Mouse (Mus musculus) urinary bladder, adult 2 months (tissue): ENCODE measurements around the gene Dtnb. TPM values are rescaled to one million over a fixed set of nuclear protein-coding genes. Genes with fewer than 3 reads are reported as not detected.
"Not testable (repeated sequence)": the region's sequence is repeated elsewhere in the genome, so short reads cannot be mapped to it uniquely, and the experiment has no call there.

Experiments used
- DNase-seq: peaks from one replicate; pipeline ENCODE4 v3.0.0; 2022; ENCODE audit warnings: low spot score
- polyA plus RNA-seq: library from polyadenylated mRNA; depleted of rRNA; stranded (reverse); fragments of >200 nt; gene quantifications from 2 replicates; pipeline ENCODE4 v1.2.3, GENCODE M21; 2012; rRNA removed

Dtnb gene
- 21.2 and 24.9 TPM in 2 replicates for polyA plus RNA-seq

DNA sequence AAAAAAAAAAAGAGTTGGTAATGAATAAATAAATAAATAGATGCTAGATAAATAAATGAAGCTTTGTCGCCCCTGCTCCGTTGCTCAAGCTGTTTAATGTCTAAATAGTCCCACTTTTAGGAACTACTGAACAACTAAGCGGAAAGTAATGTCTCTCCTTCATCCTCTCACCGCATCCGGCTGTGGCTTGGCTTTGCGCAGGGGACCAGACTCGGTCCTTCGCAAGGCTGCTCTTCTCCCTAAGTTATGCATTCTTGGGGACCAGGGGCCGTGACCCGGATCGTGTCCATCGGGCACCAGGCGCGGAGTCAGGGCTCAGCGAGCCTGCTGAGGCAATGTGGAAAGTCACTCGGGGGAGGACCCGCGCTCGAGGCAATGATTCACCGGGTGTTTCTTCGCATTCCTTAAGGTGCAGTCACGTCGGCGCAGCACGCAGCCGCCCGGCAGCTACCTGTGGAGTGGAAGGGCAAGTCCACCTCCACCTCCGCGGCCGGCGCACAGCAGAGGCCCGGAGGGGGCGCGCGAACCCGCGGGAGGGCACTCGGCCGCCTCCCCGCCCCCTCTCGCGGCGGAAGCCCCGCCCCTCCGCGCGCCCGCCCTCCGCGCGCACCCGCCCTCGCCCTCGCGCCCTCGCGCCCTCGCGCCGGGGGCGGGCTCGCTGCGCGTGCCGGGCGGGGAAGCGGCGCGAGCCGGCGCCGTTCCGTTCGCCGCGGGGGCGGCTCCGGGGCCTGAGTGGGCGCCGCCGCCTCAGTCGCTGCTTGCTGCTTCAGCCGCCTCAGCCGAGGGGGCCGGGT is at the start of gene Dtnb:
TSS of gene Dtnb (plus strand) at position 595 of the 794 bp plus-strand sequence.
- no peak for DNase-seq

DNA sequence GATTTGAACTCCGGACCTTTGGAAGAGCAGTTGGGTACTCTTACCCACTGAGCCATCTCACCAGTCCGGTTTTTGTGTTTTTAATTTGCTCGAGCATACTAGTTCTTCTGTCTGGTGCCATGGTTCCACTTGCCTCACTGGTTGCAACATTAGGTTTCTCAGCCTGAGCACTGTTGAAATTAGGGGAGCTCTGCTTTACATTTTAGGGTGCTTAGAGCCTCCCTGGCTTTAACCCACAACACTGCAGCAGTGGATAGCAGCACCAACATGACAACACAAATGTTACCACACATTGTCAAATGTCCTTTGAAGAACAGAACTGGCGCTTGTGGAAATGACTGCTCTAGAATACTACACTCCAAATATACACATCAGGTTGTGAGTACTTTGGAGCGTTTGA is 46.6 kb upstream of the Dtnb start:
- DNase-seq = no peak

DNA sequence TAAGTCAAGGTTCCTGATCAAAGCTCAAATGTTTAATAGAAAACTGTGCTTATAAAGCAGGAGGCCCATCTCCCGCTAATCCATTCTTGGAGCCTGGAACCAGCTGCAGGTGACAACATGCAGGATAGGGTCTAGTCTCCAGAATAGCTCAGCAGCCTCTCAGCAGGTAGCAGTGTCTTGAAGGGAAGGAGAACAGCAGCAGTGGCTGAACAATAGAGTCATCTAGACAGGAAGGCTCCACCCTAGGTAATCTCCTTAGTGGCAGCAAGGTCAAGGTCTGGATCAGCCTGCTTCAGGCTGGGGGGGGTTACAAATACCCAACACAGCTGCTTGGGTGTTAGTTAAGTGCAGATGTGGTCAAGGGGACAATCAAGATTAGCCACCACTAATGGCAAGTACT is 36.7 kb upstream of the Dtnb start:
- not testable (repeated sequence) for DNase-seq

DNA sequence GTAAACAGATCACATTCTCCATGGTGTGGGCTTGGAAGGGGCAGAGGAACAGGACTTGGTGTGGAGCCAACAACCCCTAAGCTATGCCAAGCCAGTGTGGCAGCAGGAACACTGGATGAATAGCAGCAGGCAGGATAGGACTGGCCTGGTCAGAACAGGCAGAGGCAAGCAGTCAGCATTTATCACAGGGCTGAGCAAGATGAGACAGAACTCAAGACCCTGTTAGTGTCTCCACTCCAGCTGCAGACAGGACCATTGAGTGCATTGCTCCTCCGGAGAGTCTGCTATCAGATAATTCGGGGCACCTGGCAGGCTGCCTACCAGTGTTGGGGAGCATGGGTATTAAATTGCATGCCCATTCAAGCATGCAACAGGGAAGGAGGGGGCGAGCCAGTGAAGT is 34.6 kb upstream of the Dtnb start:
- peak; percentile 32 for DNase-seq

DNA sequence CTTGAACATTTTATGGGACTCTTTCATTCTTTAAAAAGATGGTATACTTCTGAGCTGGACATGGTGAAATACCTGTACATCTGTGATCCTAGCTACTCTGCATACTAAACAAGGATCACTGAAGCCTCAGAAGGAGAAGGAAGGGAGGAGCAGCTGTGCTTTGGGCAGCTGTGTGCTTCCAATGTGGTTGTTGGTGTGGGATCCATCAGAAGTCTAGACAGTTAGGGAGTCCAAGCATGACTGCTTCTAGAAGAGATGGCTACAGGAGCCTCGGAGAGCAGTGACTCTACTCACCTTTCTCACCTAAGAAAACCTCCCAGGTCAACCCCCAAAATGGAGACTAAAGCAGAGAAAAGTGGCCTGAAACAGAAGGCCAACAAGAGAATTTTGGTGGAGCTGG is 34.1 kb upstream of the Dtnb start:
- no peak for DNase-seq

DNA sequence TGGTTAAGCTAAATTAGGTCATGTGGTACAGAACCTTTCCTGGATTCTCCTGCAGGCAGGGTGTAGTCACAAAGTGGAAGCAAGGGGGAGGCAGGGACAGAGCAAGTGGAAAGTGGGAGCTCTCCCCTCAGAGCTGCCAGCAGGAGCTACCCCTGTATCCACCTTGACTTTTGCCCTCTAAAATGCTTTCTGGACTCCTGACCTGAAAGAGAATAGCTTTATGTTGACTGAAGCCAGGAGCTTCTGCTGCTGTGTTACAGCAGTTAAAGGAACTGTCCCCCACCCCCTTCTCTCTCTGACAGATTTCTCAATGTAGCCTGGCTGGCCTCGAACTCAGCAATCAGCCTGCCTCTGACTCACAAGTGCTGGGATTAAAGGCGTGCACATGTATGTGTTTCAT is 32.6 kb upstream of the Dtnb start:
- no peak for DNase-seq

DNA sequence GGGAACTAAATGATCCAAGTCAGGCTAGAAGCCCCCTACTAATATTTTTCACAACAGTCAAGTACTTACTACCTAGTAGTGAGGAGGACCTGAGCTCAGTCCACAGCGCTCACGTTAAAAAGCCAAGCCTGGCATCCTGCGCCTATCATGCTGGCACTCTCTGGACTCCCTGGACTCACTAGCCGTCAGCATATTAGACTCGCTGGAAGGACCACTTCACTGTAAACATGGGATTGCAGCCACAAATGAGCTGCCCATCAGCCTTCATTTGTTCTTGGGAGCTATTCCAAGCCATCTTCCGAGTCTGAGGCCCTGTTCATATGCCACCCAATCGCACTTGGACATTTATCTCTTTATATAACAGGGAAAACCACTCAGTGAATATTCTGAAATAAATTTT is 31.3 kb upstream of the Dtnb start:
- DNase-seq = no peak

DNA sequence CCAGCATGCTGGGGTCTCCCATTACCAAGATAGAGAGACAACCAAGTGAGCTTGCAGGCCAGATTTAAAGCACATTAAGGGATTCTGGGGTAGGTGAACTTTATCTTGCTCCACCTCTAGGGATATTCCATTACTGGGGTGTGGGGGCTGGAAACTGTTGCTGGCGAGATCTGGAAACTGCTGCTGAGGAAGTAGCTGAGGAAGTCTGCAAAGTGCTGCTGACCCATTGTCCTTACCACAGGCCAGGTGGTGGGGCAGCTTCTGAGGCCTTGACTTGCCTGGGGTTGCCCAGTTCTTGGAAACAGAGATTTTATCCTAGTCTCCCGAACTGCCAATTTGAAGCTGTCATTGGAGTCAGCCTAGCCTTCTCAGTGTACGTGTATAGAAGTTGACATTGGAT is 26.7 kb upstream of the Dtnb start:
- DNase-seq = no peak

DNA sequence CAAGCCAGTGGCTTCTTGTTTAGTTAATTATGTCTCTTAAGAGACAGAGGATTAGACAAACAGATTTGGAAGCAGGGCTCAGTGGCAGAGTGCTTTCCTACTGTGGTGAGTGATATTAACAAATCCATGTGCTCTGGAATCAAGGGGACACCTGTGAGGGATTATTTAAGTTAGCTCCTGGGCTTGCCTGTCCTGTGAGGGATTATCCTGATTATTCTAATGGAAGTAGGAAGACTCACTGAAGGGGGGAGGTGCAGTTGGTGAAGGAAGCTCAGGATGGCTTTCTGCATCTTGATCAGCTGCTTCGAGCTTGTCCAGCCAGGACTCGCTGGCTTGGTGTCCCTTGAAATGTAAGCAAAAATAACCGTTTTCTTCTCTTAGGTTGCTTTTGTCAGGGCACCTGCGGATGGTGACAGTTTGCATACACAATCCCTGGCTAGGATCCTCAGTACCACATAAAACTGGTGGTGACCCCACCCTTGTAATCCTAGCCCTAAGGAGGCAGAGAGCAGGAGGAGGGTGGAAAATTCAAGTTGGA is 26.0 kb upstream of the Dtnb start:
- DNase-seq = no peak

DNA sequence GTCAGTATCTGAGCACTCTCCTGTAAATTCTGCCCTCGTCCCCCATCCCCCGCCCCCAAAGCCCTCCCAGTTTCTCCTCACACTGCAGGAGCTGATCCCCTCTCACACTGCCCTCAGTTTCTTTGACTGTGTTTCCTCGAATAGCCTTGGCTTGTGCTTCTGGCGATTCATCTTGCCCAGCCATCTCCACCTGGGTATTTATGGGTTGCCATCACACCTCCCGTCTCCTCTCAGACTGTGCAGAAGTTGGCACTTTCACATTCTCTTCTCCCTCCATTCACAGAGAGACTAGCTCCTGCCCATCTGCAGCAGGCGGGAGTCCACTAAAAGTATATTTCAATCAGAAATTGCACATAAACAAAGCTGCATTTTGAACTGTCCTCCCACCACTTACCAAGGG is 25.4 kb upstream of the Dtnb start:
- no peak for DNase-seq

DNA sequence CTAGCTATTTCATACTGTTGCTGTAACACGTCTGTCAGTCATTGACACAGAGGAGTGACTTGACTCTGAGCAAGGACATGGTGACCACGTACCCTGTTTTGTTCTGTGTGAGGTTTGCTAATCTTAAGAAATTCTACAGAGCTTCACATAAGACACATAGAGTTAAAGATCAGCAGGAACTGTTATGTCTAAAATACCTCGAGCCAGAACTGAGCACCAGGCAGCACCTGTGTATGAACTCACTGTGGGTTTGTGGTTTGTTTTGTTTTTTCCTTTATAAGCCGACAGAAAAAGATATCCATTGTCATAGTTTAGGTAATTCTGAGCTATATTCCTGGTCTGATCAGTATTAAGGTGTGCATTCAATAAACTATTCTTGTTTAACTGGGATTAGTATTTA is 24.7 kb upstream of the Dtnb start:
- DNase-seq = no peak

DNA sequence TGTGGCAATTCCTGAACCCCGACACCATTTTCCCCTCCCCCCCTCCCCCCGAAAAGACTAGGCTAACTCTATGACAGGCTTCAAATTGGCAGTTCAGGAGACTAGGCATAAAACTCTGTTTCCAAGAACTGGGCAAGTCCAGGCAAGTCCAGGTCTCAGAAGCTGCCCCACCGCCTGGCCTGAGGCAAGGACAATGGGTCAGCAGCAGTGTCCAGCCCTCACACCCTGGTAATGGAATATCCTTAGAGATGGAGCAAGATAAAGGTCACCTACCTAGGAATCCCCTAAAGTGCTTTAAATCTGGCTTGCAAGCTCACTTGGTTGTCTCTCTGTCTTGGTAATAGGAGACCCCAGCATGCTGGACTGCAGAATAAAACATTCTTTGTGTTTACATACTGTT is 24.3 kb upstream of the Dtnb start:
- no peak for DNase-seq

DNA sequence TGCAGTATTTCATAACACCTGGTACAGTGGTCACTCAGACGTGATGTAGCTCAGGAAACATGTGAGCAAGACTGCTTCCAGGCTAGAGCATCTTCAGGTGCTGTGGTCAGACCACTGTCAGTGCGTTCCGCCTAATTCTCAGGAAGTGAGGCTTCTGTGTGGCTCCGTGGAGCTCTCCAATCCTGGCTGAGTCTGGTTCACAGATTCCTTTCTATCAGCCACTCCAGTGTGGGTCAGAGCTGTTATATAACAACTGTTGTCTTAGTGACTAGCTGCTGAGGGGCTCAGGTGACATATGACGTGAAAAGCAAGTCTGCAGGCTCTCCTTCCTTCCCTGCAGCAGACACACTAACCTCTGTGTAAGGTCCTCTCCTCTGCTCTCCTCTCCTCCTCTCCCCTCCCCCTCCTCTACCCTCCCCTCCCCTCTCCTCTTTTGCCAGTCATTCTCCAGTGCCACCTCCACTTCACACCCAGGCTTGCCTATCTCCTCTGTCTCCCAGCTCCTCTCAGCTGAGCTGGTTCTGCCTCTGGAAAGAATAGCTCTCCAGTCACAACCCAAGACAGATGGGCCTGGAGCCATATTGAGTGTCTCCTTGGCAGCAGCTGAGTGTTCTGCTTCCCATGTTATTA is 23.5 kb upstream of the Dtnb start:
- DNase-seq = no peak

DNA sequence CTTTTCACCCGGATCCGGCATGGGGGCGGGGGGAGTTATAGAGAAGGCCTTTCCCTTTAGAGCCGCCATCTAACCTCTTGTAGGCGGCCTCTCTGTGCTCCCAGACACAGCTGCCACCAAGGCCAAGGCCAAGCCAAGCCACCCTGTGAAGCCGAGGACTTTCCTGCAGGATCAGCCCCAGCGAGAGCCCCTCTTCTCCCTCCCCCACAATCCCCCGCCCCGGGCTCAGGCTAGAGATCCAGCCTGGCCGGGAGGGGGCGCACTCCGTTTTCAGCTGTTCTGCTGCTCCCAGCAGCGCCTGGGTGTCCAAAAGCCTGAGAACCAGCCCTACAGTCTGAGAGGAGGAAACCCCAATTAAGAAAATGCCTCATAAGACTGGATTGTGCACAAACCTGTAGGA is 21.9 kb upstream of the Dtnb start:
- DNase-seq = no peak

DNA sequence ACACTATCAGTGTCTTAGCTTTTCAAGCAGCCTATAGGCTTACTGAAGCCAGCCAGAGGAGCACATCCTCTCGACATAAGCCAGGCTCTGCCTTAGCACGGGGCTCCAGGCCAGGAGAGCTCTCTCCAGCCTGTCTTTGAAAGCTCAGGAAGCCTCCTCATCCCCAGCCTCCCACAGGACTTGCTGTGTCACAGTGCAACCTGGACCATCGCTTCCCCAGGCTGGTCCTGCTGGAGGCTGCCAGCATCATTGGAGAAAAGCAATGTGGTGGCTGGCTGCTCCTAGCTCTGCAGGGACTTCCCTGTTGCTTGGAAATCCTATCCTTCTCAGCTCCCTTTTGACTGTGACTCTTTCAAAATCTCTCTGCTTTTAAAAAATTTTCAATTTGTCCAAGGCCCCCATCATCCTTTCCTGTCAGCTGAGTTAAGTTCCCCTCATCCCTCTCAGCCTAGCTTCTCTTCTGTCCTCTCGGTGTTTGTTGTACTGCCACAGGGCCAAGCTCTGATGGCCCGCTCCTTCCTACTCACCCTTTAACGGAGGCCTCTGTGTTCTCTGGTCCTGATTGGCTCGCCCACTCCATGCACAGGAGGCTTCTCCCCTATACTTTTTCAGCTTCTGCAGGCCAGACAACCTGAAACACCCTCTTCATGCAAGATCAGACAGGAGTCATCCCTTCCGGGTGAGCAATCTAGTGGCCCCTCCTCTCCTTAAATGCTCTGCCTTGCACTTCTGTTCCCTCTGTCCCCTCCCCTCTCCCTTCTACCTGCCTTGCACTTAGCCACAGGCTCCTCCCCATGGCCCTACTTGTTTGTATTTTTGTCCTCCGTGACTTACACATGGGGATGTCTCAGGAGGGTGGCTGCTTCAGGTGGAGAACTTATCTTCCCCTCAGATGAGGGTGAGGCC is 14.5 kb upstream of the Dtnb start:
- no peak for DNase-seq

DNA sequence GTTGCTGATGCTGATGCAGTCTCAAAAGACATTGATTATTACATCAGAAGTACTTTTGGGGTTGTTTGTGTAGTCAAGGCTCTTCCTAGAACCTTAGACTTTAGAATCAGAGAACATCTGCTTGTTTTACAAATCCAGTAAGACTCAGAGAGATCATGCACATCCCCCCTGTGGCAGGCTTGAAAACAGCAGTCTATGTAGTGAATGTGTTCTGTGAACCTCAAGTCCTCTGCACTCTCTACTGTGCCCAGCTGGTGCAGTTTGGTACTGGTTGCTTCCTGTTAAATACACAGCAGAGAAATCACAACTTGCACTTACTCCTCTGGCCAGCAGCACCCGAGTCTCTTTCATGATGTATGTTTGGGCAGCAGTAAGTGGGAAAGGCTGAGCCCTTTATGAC is 11.6 kb upstream of the Dtnb start:
- no peak for DNase-seq

DNA sequence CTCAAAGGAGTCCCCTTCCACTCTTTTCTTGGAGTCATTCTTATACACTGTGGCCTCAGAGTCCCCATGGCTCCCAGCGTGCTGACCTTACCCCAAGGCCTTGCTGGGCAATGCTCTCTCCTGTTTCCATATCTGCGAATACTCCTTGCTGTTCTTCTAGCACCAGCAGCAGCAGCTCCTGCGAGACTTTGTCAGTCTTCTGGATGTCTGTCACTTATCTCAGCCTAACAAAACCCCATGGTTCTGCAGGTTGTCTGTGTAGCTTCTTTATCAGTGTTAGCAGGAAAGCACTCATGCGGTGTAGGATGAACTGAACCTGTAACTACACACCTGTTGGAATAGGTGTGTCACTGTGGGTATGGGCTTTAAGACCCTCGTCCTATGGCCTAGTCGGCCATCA is 11.1 kb upstream of the Dtnb start:
- DNase-seq = no peak

DNA sequence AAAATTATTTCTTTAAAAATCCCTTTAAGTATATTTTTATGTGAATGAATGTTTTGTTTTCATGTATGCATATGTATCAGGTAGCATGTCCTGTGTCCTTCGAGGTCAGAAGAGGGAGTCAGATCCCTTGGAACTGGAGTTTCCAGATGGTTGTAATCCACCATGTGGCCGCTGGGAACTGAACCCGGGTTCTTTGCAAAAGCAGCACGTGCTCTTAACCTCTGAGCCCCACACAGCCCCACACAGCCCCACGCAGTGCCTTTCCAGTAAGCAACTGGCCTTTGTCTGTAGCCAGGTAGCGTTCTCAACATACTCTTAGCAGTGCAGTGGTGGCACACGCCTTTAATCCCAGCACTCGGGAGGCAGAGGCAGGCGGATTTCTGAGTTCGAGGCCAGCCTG is 9.4 kb upstream of the Dtnb start:
- no peak for DNase-seq

DNA sequence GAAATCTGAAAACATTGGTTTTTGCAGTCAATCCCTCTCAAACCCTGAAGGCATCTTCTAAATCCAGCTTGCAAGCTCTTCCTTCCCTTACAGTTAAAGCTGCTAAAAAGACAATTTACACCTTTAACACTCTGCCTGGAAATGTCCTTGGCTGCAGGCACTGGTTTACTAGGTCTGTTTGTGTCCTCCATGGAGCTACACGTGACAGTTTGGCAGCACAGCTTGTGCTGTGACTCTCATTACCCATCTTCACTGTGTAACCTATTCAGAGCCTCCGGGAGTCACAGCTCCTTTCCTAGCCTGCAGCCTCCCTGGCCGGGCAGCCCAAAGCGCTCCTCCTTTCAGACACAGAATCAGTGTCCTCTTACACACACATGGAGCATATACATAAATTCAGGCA is 8.5 kb upstream of the Dtnb start:
- DNase-seq = no peak

DNA sequence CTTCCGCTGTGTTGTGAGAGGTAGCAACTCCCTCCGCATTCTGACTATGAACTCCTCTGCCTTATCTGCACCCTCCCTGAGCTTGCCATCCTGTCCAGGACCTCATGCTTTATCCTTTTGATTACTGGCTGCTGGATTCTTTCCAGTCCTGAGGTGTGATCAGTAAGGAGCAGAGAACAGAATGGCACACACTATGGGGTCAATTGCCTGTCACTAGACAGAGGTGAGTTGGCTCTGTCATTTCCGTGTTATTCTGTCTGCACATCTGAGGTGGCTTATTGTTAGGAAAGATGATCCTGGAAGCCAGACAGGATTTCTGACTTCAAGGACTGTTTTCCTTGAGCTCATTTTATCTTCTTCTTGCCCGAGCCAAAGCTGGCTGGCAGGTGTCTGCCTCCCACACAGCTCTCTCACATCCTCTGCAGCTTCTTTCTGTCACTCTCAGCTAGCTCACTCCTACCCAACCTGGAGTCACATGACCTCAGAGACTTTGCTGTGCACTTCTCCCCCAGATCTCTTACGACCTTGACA is 3.7 kb upstream of the Dtnb start:
- DNase-seq = no peak

DNA sequence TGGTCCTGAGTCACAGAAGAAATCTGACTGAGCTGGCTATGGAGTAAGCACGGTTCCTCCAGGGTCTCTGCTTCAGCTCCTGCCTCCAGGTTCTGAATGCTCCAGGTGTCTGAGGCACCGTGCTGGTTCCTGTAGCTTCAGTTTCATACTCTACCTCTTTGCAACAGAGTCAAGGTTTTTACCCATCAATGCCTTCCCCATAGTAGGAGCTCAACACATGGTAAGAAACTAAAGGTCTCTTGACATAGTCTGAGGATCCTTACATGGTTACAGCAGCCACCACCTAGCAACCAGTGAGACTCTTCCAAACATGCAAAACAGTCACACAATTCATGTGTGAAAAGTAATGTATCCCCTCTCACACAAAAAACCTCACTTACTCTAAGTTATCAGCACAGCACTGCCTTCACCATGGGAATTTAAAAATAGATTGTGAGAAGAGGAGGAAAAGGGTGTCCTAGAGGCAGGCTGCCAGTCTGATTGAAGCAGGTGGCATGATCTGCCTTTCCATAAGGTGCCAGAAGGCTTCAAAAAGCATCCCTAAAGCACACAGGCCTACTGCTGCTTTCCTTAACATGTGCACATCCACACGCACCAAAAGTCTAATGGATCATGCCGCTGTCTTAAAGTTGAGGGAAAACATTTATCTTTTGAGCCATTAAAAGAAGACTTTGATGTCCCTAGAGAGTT is 1.3 kb upstream of the Dtnb start:
- no peak for DNase-seq
